Mouse (Mus musculus) testis, adult 2 months (tissue): Measurements from ENCODE around the gene Chmp5.

Experiments
- CTCF ChIP-seq: fragments of 200-500 bp; IDR thresholded peaks from 2 replicates; pipeline ENCODE4 v1.5.1; 2012; ENCODE audit warnings: low read depth, mild to moderate bottlenecking, inconsistent platforms, low read length, moderate library complexity; ENCODE audit not compliant: control insufficient read depth, insufficient read depth, insufficient replicate concordance
- POLR2A ChIP-seq: fragments of 200-500 bp; IDR thresholded peaks from 2 replicates; pipeline ENCODE4 v1.6.1; 2012; ENCODE audit warnings: low read depth, mild to moderate bottlenecking, inconsistent platforms, low read length, moderate library complexity; ENCODE audit not compliant: control insufficient read depth

DNA sequence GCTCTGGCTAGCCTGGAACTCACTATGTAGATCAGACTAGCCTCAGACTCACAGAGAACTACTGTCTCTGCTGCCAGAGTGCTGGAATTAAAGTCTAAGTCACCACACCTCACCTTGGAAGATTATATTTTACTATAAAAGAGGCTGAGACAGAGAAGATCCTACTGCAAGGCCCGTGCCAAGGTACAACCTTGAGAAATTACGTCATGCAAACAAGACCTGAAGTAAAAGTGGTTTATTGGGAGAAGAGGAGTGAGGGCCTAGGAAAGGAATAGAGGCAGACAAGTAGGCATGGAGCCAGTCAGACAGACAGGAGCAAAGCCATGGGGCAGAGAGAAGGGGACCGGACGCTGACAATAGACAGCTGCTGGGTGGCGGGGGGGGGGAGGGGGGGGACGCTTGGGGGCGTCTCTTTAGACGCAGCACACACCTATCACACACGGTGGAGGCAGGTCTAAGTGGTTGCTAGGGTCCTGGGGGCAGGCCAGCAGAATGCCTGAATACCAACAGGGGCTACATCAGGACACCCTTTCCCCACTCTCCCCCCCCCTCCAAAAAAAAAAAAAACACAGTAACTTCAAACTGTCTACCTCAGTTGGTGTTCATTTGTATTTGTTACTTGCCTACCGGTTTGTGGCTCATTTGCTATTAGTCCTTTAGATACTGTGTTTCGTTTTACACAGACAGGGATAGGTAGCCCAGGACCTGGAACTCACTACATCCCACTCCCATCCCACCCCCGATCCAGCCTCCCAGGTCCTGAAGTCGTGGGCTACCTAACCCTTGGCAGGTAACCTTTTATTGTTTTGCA, 21.8 kb downstream of the Chmp5 start:
- no peak for TF ChIP-seq CTCF
- no peak for TF ChIP-seq POLR2A
